Mouse (Mus musculus) stomach, embryonic 16.5 days (tissue): ENCODE measurements around the gene Tmem222. TPM values are rescaled to one million over a fixed set of nuclear protein-coding genes. Genes with fewer than 3 reads are reported as not detected.

Experiments used
- ATAC-seq: fragments of 200-750 bp; cut with Nextera tagmentation; 2 replicates; pipeline ENCODE4 v1.8.0; 2017; ENCODE audit warnings: moderate number of reproducible peaks, moderate TSS enrichment; ENCODE audit not compliant: insufficient read depth, low FRiP score
- H3K27ac ChIP-seq: fragments of 300-500 bp; sonication (generic); 2 replicates; pipeline ENCODE4 v1.5.1; 2014; ENCODE audit warnings: low read length
- H3K27me3 ChIP-seq: fragments of 300-500 bp; sonication (generic); 2 replicates; pipeline ENCODE4 v1.6.1; 2014; ENCODE audit warnings: low read length, control low read depth, mixed read lengths; ENCODE audit not compliant: control insufficient read depth, insufficient read depth
- H3K36me3 ChIP-seq: fragments of 300-500 bp; sonication (generic); 2 replicates; pipeline ENCODE4 v1.6.1; 2014; ENCODE audit warnings: low read length; ENCODE audit not compliant: control insufficient read depth, insufficient read depth
- H3K4me1 ChIP-seq: fragments of 300-500 bp; sonication (generic); 2 replicates; pipeline ENCODE4 v1.6.1; 2014; ENCODE audit warnings: low read length, control low read depth, mixed read lengths; ENCODE audit not compliant: control insufficient read depth, insufficient read depth
- H3K4me2 ChIP-seq: fragments of 300-500 bp; sonication (generic); 2 replicates; pipeline ENCODE4 v1.6.1; 2014; ENCODE audit warnings: low read depth, low read length, mixed read lengths
- H3K4me3 ChIP-seq: fragments of 300-500 bp; sonication (generic); replicated peaks from 2 replicates; pipeline ENCODE4 v1.5.1; 2014; ENCODE audit warnings: mild to moderate bottlenecking, low read length
- H3K9ac ChIP-seq: fragments of 300-500 bp; sonication (generic); 2 replicates; pipeline ENCODE4 v1.6.1; 2014; ENCODE audit warnings: low read length
- H3K9me3 ChIP-seq: fragments of 300-500 bp; sonication (generic); replicated peaks from 2 replicates; pipeline ENCODE4 v1.6.1; 2016; ENCODE audit warnings: low read length, control low read depth; ENCODE audit not compliant: control insufficient read depth
- WGBS: fragments of 180-500 bp; shearing (Covaris S2); extraction: QIAGEN DNeasy Blood & Tissue Kit; methylation state at CpG from one replicate; pipeline ENCODE4 v1.1.7; 2014; 5-methylcytosine and 5-hydroxymethylcytosine counted together
- polyA plus RNA-seq: library from polyadenylated mRNA; unstranded; fragments of >200 nt; fragmentation: Nextera tagmentation; extraction: Ambion mirVana; gene quantifications from 2 replicates; pipeline ENCODE4 v1.2.1, GENCODE M21; 2015

The Tmem222 gene
- polyA plus RNA-seq = 71.3 and 74.3 TPM in 2 replicates

DNA sequence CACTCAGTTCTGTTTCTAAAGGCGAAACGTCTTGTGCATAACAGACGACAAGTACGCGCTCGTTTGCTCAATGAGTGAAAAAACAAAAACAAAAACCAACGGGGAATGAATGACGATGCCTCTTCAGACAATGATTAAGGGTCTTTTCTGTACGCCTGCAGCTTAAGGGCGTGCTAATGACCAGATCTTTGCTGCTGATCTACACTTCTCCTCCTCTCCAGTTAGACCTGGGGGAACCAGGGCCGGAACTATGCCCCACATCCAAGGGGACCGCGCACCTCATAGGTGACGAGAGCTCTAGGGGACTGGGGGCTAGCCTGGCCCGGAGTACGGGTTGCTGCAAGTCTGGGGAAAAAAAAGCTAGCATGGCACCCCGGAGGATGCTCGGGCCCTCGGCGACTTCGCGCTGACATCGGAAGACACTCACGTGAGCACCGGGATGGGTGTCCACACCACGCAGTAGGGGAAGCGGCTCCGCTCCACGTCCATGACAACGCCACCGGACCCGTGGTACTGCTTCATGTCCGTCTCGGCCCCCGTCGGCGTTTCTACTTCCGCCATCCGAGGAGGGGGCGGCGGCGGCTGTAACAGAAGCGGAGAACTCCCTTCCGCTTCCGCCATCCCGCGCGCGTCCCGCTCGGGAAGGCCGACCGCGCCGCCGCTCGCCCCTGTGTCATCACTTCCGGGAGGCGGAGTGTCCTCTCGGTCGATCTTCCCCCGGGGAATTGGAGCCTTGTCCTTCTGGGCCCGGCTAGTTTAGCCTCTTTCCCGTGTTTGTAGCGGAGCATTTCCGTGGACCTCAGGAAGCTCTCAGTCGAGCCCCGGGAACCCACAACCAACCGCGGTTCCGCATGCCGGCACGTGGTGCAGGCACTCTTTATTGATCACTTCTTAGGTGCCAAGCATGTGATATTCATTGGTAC, at the start of gene Tmem222:
TSS of gene Tmem222 (minus strand) at position 689 of the 923 bp plus-strand sequence.
- Histone ChIP-seq H3K9ac (peak within 1 kb of the TSS; percentile 87), H3K27ac (peak within 1 kb of the TSS; percentile 91), H3K4me3 (peak within 1 kb of the TSS; percentile 72), H3K9me3 (no peaks in the 10 kb centered on the region), H3K4me2 (peak within 1 kb of the TSS; percentile 77), H3K4me1 (peaks cover 25% of the 10 kb centered on the region), H3K27me3 (no peaks in the 10 kb centered on the region), H3K36me3 (no peaks in the 10 kb centered on the region)
- ATAC-seq = peak; percentile 95
- under 1% methylated on average over 73 of the region's 73 CpGs for WGBS

DNA sequence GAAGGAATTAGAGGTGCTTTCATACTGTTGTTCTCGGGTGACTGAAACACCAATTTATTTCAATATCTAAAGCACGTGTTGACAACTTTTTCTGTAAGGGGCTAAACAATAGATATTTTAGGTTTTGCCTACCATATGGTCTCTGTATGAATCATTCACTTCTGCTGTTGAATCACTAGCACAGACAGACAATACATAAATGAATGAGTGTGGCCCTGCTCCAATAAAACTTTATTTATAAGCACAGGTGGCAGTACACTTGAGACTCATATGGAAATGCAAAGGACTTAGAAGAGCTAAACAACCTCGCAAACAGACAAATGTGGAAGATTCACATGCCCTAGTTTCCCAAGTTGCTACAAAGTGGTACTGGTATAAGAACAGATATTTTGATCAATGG, 42.1 kb upstream of the Tmem222 start:
- no peak overlapping the region for H3K4me3 ChIP-seq
- no peak for ATAC-seq

DNA sequence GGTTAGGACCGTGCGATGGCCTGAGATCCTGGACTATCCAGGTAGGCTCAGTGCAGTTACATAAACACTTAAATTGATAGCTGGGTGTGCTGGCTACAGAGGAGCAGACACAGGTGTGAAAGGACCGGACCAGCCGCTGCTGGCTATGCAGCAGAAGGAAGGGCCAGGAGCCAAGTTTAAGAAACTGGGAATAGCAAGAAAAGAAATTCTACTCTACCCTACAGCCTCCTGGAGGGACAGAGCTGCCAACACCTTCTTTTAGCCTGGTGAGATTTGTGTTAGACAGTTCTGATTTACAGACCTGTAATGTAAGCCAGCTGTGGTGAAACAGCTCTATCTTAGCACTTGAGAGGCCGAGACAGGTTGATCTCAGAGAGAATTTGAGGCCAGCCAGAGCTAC, 38.4 kb upstream of the Tmem222 start:
- no peak for ATAC-seq
- Histone ChIP-seq H3K4me1 (no peaks in the 10 kb centered on the region), H3K9me3 (no peaks in the 10 kb centered on the region), H3K27me3 (no peaks in the 10 kb centered on the region), H3K4me2 (no peak overlapping the region), H3K36me3 (no peaks in the 10 kb centered on the region), H3K27ac (no peak overlapping the region), H3K9ac (no peak overlapping the region), H3K4me3 (no peak overlapping the region)
- WGBS = 60% methylated on average over 5 of the region's 5 CpGs

More for the DNA sequence above, 42.1 kb upstream of the Tmem222 start:
- Histone ChIP-seq H3K27ac (no peak overlapping the region), H3K27me3 (no peaks in the 10 kb centered on the region), H3K4me1 (no peaks in the 10 kb centered on the region), H3K9me3 (no peaks in the 10 kb centered on the region), H3K9ac (no peak overlapping the region), H3K36me3 (no peaks in the 10 kb centered on the region), H3K4me2 (no peak overlapping the region)
- WGBS = 91% methylated on average over 3 of the region's 3 CpGs

DNA sequence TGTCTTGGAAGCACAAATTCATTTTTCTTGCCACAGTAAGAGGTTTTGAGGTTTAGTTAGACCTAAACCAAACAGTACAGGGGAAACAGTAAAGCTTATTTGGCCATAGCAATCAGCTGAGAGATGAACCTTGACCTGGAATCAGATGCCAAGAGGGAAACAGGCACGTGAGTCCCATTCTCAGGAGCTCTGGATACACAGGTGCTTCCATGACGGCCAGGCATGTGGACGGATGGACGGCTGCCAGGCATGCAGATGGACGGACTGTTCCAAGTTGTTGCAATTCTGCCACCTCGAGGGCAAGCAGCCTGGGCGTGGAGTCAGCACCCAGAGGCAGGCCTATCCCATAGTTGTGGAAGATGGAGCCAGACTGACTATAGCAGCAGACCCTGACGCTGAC, 37.3 kb upstream of the Tmem222 start:
- H3K36me3 ChIP-seq = no peaks in the 10 kb centered on the region
- WGBS = 78% methylated on average over 8 of the region's 8 CpGs
- H3K9me3 ChIP-seq = no peaks in the 10 kb centered on the region
- H3K4me3 ChIP-seq = no peak overlapping the region
- no peak for ATAC-seq
- no peak overlapping the region for H3K9ac ChIP-seq
- H3K4me1 ChIP-seq = no peaks in the 10 kb centered on the region; the same call in 1 of the 2 replicates
- H3K4me2 ChIP-seq = no peak overlapping the region
- H3K27me3 ChIP-seq = no peaks in the 10 kb centered on the region
- no peak overlapping the region for H3K27ac ChIP-seq

DNA sequence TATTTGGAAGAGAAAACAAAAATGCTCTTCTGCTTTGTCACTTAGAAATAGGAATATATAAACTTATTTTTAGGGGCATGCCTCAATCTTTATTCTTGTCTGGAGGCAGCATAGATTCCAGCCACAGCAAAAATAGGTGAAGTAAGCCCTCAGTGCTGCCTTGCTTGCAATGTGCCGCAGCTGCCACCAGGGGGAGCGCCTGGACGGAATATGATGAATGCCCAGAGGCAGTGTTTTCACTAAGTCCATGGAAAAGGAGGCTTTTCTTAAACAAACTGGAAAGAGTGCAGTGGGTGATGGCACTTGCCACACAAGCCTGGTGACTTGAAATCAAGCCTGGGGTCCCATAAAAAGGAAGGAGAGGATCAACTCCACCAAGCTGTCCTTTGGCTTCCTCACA, 32.4 kb upstream of the Tmem222 start:
- H3K4me1 ChIP-seq = no peaks in the 10 kb centered on the region; the same call in 1 of the 2 replicates
- no peaks in the 10 kb centered on the region for H3K9me3 ChIP-seq
- no peak for ATAC-seq
- H3K4me3 ChIP-seq = no peak overlapping the region
- no peaks in the 10 kb centered on the region for H3K36me3 ChIP-seq
- 0% methylated on average over 3 of the region's 3 CpGs for WGBS
- H3K27ac ChIP-seq = no peak overlapping the region
- no peak overlapping the region for H3K9ac ChIP-seq
- no peak overlapping the region for H3K4me2 ChIP-seq
- H3K27me3 ChIP-seq = no peaks in the 10 kb centered on the region

DNA sequence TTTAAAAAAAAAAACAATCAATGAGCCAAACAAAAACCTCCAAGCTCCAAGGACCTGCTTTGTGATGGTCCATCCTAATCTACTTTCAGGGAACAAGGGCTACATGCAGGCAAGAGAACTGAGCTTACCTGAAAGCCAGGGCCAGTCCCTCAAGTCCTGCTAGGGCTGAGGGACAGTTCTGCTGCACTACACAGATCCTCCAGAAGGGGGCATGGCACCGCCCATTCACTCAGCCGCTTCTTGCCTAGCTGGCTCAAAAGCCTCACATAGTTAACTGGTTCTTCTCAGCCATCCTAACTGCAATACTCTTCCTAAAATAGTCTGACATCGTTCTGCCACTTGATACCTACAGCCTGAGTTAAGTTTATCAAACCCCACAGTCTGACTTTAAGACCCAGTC, 29.7 kb upstream of the Tmem222 start:
- H3K4me1 ChIP-seq = no peaks in the 10 kb centered on the region; the same call in 1 of the 2 replicates
- no peaks in the 10 kb centered on the region for H3K27me3 ChIP-seq
- no peaks in the 10 kb centered on the region for H3K9me3 ChIP-seq
- H3K27ac ChIP-seq = no peak overlapping the region
- ATAC-seq = no peak
- H3K4me3 ChIP-seq = no peak overlapping the region
- H3K4me2 ChIP-seq = no peak overlapping the region
- H3K36me3 ChIP-seq = 0 out of 2 replicates have a peak, but pooled peaks cover 2% of the 10 kb centered on the region
- 45% methylated on average over 3 of the region's 3 CpGs for WGBS
- H3K9ac ChIP-seq = no peak overlapping the region

DNA sequence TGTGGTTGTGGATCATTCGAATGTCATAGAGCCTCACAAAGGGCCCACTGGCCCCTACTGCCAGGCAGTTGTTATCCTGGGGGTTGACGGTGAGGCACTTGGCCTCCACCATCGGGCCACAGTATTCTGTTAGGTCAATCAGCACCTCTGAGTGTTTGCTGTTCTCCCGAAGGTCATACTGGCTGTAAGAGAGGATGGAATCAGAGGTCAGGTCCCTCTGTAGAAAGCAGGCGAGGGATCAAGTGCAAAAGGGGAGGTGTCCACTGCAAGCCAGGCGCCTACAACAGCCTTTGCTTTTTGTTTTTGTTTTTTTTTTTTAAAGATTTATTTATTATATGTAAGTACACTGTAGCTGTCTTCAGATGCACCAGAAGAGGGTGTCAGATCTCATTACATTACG, 28.2 kb upstream of the Tmem222 start:
- Histone ChIP-seq H3K36me3 (peaks cover 7% of the 10 kb centered on the region), H3K4me3 (no peak overlapping the region), H3K9ac (no peak overlapping the region), H3K4me2 (no peak overlapping the region), H3K27ac (no peak overlapping the region), H3K9me3 (no peaks in the 10 kb centered on the region), H3K4me1 (no peaks in the 10 kb centered on the region; the same call in 1 of the 2 replicates), H3K27me3 (no peaks in the 10 kb centered on the region)
- 88% methylated on average over 7 of the region's 7 CpGs for WGBS
- no peak for ATAC-seq

DNA sequence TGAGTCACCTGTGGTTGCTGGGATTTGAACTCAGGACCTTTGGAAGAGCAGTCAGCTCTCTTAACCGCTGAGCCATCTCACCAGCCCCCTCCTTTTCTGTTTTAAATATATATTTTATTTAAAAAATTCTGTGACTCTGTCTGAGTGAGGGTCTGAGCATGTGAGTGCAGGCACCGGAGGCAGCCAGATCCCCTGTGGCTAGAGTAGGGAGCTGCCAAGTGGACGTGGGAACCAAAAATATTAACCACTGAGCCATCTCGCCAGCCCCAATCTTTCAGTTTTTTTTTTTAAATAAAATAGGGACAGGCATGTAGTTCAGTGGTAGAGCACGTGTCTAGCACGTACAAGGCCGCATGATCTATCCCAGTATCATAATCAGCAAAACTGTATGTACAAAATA, 27.2 kb upstream of the Tmem222 start:
- Histone ChIP-seq H3K36me3 (peaks cover 11% of the 10 kb centered on the region), H3K9me3 (no peaks in the 10 kb centered on the region), H3K27ac (no peak overlapping the region), H3K4me1 (no peaks in the 10 kb centered on the region), H3K27me3 (no peaks in the 10 kb centered on the region), H3K9ac (no peak overlapping the region), H3K4me2 (no peak overlapping the region), H3K4me3 (no peak overlapping the region)
- no peak for ATAC-seq
- WGBS = 91% methylated on average over 7 of the region's 7 CpGs

DNA sequence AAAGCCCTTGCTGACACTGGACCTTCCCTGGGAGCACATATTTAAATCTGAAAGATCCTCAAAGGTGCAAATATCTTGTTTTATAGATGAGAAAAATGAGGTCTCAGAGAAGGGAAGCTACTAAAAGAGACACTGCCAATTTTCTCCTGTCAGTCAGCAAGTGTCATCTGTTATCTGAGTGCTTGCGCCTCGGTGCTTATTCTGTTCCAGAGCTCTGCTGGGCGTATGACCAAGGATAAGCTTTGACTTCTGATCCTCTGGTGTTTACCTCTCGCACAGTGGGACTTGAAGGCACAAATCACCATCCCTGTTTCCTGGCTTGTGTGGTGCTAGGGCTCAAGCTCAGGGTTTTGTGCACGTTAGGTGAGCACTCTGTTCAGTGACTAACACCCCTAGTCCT, 25.1 kb upstream of the Tmem222 start:
- H3K4me2 ChIP-seq = no peak overlapping the region
- no peaks in the 10 kb centered on the region for H3K27me3 ChIP-seq
- H3K27ac ChIP-seq = no peak overlapping the region
- no peak overlapping the region for H3K9ac ChIP-seq
- ATAC-seq = no peak
- H3K36me3 ChIP-seq = peaks cover 11% of the 10 kb centered on the region
- H3K4me3 ChIP-seq = no peak overlapping the region
- 76% methylated on average over 5 of the region's 5 CpGs for WGBS
- peaks cover 15% of the 10 kb centered on the region; the same call in 1 of the 2 replicates for H3K4me1 ChIP-seq
- no peaks in the 10 kb centered on the region for H3K9me3 ChIP-seq
